Comparison of ENCODE assay signal across 14 mouse cellular contexts in the genomic region with DNA sequence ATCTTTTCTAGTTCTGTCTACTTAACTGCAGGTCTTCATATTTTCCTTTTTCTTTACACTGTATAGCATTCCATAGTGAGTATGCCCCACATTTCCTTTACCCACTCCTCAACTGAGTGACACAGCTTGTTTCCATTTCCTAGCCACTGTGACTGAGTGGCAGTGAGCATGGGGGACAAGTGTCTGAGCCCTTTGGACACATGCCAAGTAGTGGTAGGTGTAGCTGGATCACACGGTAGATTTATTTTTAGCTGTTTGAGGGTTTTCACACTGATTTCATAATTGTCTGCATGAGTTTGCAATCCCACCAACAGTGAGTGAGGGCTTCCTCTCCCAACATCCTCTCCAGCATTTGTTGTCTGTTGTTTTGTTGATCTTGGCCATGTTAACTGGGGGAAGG. TPM values are rescaled to one million over a fixed set of nuclear protein-coding genes. Genes with fewer than 3 reads are reported as not detected.
A peak's percentile ranks its signal among the peaks of the same experiment; 100 is the strongest.
DNase-seq lines count a peak whose midpoint lies in the region; ATAC-seq and TF ChIP-seq lines count a peak whose summit lies in the region.
"Had no signal": no experiment of that assay in that cellular context is flagged by ENCODE, and none has a peak within 500 bp of the region (broad histone marks: within the 10 kb centered on the region; RNA-seq: fewer than 3 reads in every experiment).

No protein-coding gene starts in this region.

- H3K4me2 ChIP-seq in forebrain, embryonic 14.5 days (ENCODE audit: low read length): no peak overlapping the region
- no peak overlapping the region for H3K4me2 ChIP-seq in forebrain, embryonic 13.5 days
- H3K4me2 ChIP-seq: hindbrain, embryonic 12.5 days; kidney, embryonic 15.5 days had no signal

- H3K27ac ChIP-seq in forebrain, embryonic 14.5 days (ENCODE audit: low read depth, low read length): no peak overlapping the region
- no peak overlapping the region for H3K27ac ChIP-seq in forebrain, embryonic 13.5 days
- H3K27ac ChIP-seq: hindbrain, embryonic 12.5 days; kidney, embryonic 15.5 days; liver, embryonic 14.5 days had no signal

- H3K27me3 ChIP-seq in forebrain, embryonic 14.5 days (replicated peaks; ENCODE audit: control insufficient read depth, insufficient read depth, low read length): no peaks in the 10 kb centered on the region
- H3K27me3 ChIP-seq in forebrain, embryonic 13.5 days: no peaks in the 10 kb centered on the region
- H3K27me3 ChIP-seq: hindbrain, embryonic 12.5 days; kidney, embryonic 15.5 days had no signal

- TF ChIP-seq POLR2A in lung, adult 2 months (IDR thresholded peaks at IDR 0.05; ENCODE audit: borderline replicate concordance, extremely low read depth, low read depth, low read length): no peak

- DNase-seq in forebrain, embryonic 14.5 days (ENCODE audit: low spot score): peak; percentile 23
- peak; percentile 28 to 65 for DNase-seq in lung, adult 18-20 months
- no peak for DNase-seq in lung, adult 2 months
- DNase-seq in heart, postnatal 4 days: peak; percentile 36
- DNase-seq in frontal cortex, postnatal 10 days (ENCODE audit: low spot score in 2 of 2): no peak
- DNase-seq in cerebellum, adult 8-10 months: no peak
- DNase-seq: adrenal gland, postnatal 25 days; cerebellum, adult 9-10 months; thymus, adult 2 months had no signal

- no peak for TF ChIP-seq CTCF in lung, adult 2 months (IDR thresholded peaks at IDR 0.05; ENCODE audit: insufficient read depth, low read length)

- H3K4me1 ChIP-seq in forebrain, embryonic 14.5 days (ENCODE audit: control insufficient read depth, insufficient read depth, low read length): no peaks in the 10 kb centered on the region
- H3K4me1 ChIP-seq in forebrain, embryonic 13.5 days: peaks cover 18% of the 10 kb centered on the region
- peaks cover 5% of the 10 kb centered on the region for H3K4me1 ChIP-seq in lung, adult 2 months (ENCODE audit: control insufficient read depth, insufficient read depth, low read length)
- H3K4me1 ChIP-seq: hindbrain, embryonic 12.5 days had no signal

- H3K9me3 ChIP-seq in forebrain, embryonic 14.5 days (replicated peaks; ENCODE audit: control insufficient read depth, low read length): no peaks in the 10 kb centered on the region
- H3K9me3 ChIP-seq in forebrain, embryonic 13.5 days (replicated peaks): no peaks in the 10 kb centered on the region
- H3K9me3 ChIP-seq: hindbrain, embryonic 12.5 days; kidney, embryonic 15.5 days had no signal

- H3K4me3 ChIP-seq in forebrain, embryonic 14.5 days (ENCODE audit: low read depth, low read length): no peak overlapping the region
- no peak overlapping the region for H3K4me3 ChIP-seq in forebrain, embryonic 13.5 days
- no peak overlapping the region for H3K4me3 ChIP-seq in lung, adult 2 months (replicated peaks; ENCODE audit: extremely low read depth, low read depth, low read length)
- H3K4me3 ChIP-seq: hindbrain, embryonic 12.5 days; kidney, embryonic 15.5 days had no signal

- H3K36me3 ChIP-seq in forebrain, embryonic 14.5 days (ENCODE audit: control insufficient read depth, insufficient read depth, low read length): peaks cover 12% of the 10 kb centered on the region; the same call in 1 of the 2 replicates
- peaks cover 13% of the 10 kb centered on the region for H3K36me3 ChIP-seq in forebrain, embryonic 13.5 days (ENCODE audit: poor library complexity, severe bottlenecking)

- WGBS in forebrain, embryonic 14.5 days: 15% methylated on average over 1 of the region's 1 CpGs
- WGBS in forebrain, embryonic 13.5 days: 25% methylated on average over 1 of the region's 1 CpGs
- 3% methylated on average over 1 of the region's 1 CpGs for WGBS in lung, adult 2 months

- H3K9ac ChIP-seq in forebrain, embryonic 14.5 days (ENCODE audit: low read length): no peak overlapping the region
- no peak overlapping the region for H3K9ac ChIP-seq in forebrain, embryonic 13.5 days
- H3K9ac ChIP-seq: hindbrain, embryonic 12.5 days; kidney, embryonic 15.5 days; liver, embryonic 14.5 days had no signal

- ATAC-seq in forebrain, embryonic 14.5 days: no peak
- ATAC-seq in forebrain, embryonic 13.5 days: no peak
- 0 out of 2 replicates have a peak, but pooled peaks have one; percentile 17 for ATAC-seq in megakaryocyte-erythroid progenitor cell, adult 5-6 weeks (replicated peaks; ENCODE audit: low FRiP score, low TSS enrichment, poor library complexity, severe bottlenecking)

RNA-seq across cellular contexts. Expression of a gene that starts 28.3 kb away (rescaled TPM):
- 24.4 and 27.7 TPM in 2 replicates for polyA plus RNA-seq in forebrain, embryonic 14.5 days (2014; fragmentation: Nextera tagmentation; extraction: Ambion mirVana)
- 28.9 and 32.4 TPM in 2 replicates for polyA plus RNA-seq in forebrain, embryonic 13.5 days (2015; fragmentation: Nextera tagmentation; extraction: Ambion mirVana)
- 17.4 and 17.5 TPM in 2 replicates for polyA plus RNA-seq in lung, adult 2 months (2012; rRNA removed)
- total RNA-seq in heart, postnatal 4 days (2021): 10 to 100 TPM; 42.9 to 47.6 TPM
- 91.7 and 92.2 TPM in 2 replicates for total RNA-seq in megakaryocyte-erythroid progenitor cell, adult 5-6 weeks (2014; fragmentation: Nextera tagmentation)
- 46.8 and 64.6 TPM in 2 replicates for total RNA-seq in megakaryocyte-erythroid progenitor cell, adult 5-6 weeks (2017)

Comparison
In these comparisons a context has a peak if more than half of its experiments do, and no peak if none do; other contexts are left out.
1. DNase-seq: peak in forebrain, embryonic 14.5 days (single experiment), lung, adult 18-20 months (2 of 2) and heart, postnatal 4 days (single experiment); none in lung, adult 2 months (single experiment), frontal cortex, postnatal 10 days (0 of 2) and cerebellum, adult 8-10 months (single experiment).